Mouse (Mus musculus): ENCODE data around the gene Nol4l. TPM values are rescaled to one million over a fixed set of nuclear protein-coding genes. Genes with fewer than 3 reads are reported as not detected.
"Not testable (repeated sequence)": the region's sequence is repeated elsewhere in the genome, so short reads cannot be mapped to it uniquely, and the experiment has no call there.

The Nol4l gene
- total RNA-seq, 4 experiments from 2014 or later, result 0.29 to 0.94 (median 0.41) TPM

- DNase-seq (ENCODE audit: low spot score in 2 of 2), result no peak
These were observed 108.5 kb downstream of the Nol4l start for GRCm38 (mm10) chr2:153421233-153421632.

- no peak for DNase-seq (ENCODE audit: low spot score in 2 of 2)
These were observed 111.4 kb downstream of the Nol4l start for GRCm38 (mm10) chr2:153418381-153418780.

- no peak for DNase-seq (ENCODE audit: low spot score in 2 of 2)
These were observed 111.9 kb downstream of the Nol4l start for GRCm38 (mm10) chr2:153417841-153418240.

GRCm38 (mm10) chr2:153414607-153415006 lies 115.2 kb downstream of the Nol4l start:
- no peak for DNase-seq (ENCODE audit: low spot score in 2 of 2)

GRCm38 (mm10) chr2:153412563-153412962 lies 117.2 kb downstream of the Nol4l start:
- no peak for DNase-seq (ENCODE audit: low spot score in 2 of 2)

GRCm38 (mm10) chr2:153411557-153411956 lies 118.2 kb downstream of the Nol4l start:
- DNase-seq (ENCODE audit: low spot score in 2 of 2), result no peak

GRCm38 (mm10) chr2:153408971-153409370 lies 120.8 kb downstream of the Nol4l start:
- no peak for DNase-seq (ENCODE audit: low spot score in 2 of 2)

- DNase-seq (ENCODE audit: low spot score in 2 of 2), result no peak
These were observed 122.9 kb downstream of the Nol4l start for GRCm38 (mm10) chr2:153406882-153407281.

- no peak for DNase-seq (ENCODE audit: low spot score in 2 of 2)
These were observed 124.9 kb downstream of the Nol4l start for GRCm38 (mm10) chr2:153404882-153405281.

- no peak for DNase-seq (ENCODE audit: low spot score in 2 of 2)
These were observed 125.7 kb downstream of the Nol4l start for GRCm38 (mm10) chr2:153404062-153404461.

GRCm38 (mm10) chr2:153399166-153399565 lies 130.6 kb downstream of the Nol4l start:
- no peak for DNase-seq (ENCODE audit: low spot score in 2 of 2)

- DNase-seq (ENCODE audit: low spot score in 2 of 2), result no peak
These were observed 131.8 kb downstream of the Nol4l start for GRCm38 (mm10) chr2:153397790-153398515.

GRCm38 (mm10) chr2:153393045-153393444 lies 136.7 kb downstream of the Nol4l start:
- no peak for DNase-seq (ENCODE audit: low spot score in 2 of 2)

GRCm38 (mm10) chr2:153389831-153390230 lies 139.9 kb downstream of the Nol4l start:
- DNase-seq (ENCODE audit: low spot score in 2 of 2), result no peak

GRCm38 (mm10) chr2:153380479-153380878 lies 149.3 kb downstream of the Nol4l start:
- no peak for DNase-seq (ENCODE audit: low spot score in 2 of 2)

GRCm38 (mm10) chr2:153375380-153375779 lies 154.4 kb downstream of the Nol4l start:
- DNase-seq (ENCODE audit: low spot score in 2 of 2), result peak; percentile 9 to 13

- no peak for DNase-seq (ENCODE audit: low spot score in 2 of 2)
These were observed 158.9 kb downstream of the Nol4l start for GRCm38 (mm10) chr2:153370871-153371270.

GRCm38 (mm10) chr2:153364531-153364930 lies 165.2 kb downstream of the Nol4l start:
- not testable (repeated sequence) for DNase-seq (ENCODE audit: low spot score in 2 of 2)

- no peak for DNase-seq (ENCODE audit: low spot score in 2 of 2)
These were observed 168.6 kb downstream of the Nol4l start for GRCm38 (mm10) chr2:153361101-153361710.

All from gastrocnemius, adult 8-10 months (tissue).